Mouse (Mus musculus): Measurements from ENCODE around the gene 1700113H08Rik.

Gene 1700113H08Rik

GRCm38 (mm10) chr10:87211046-87211445 is 153.2 kb downstream of the 1700113H08Rik start:
- no peak for DNase-seq (ENCODE audit: low read depth)

GRCm38 (mm10) chr10:87212854-87213253 is 155.0 kb downstream of the 1700113H08Rik start:
- no peak for DNase-seq (ENCODE audit: low read depth)

GRCm38 (mm10) chr10:87230071-87230910 is 172.4 kb downstream of the 1700113H08Rik start:
- no peak for DNase-seq (ENCODE audit: low read depth)

GRCm38 (mm10) chr10:87239332-87240008 is 181.6 kb downstream of the 1700113H08Rik start:
- DNase-seq (ENCODE audit: low read depth) = no peak

GRCm38 (mm10) chr10:87271724-87272123 is 213.9 kb downstream of the 1700113H08Rik start:
- no peak for DNase-seq (ENCODE audit: low read depth)

- DNase-seq (ENCODE audit: low read depth) = no peak
Observed at GRCm38 (mm10) chr10:87272133-87272622, 214.3 kb downstream of the 1700113H08Rik start.

GRCm38 (mm10) chr10:87275075-87275474 is 217.2 kb downstream of the 1700113H08Rik start:
- DNase-seq (ENCODE audit: low read depth) = no peak

Measured in c-Kit-positive CD71-negative TER-119-negative erythroid progenitor cells, embryonic 14.5 days (primary cell).